Mouse (Mus musculus) forebrain, postnatal 0 days (tissue): ENCODE data around the gene Myrf. TPM values are rescaled to one million over a fixed set of nuclear protein-coding genes. Genes with fewer than 3 reads are reported as not detected.

Experiments used
- ATAC-seq: fragments of 200-750 bp; cut with Nextera tagmentation; 2 replicates; pipeline ENCODE4 v1.8.0; 2017; ENCODE audit warnings: mild to moderate bottlenecking, moderate library complexity
- DNase-seq: peaks from one replicate; pipeline ENCODE4 v3.0.0-alpha.2; 2015
- H3K27ac ChIP-seq: fragments of 300-500 bp; sonication (generic); 2 replicates; pipeline ENCODE4 v1.5.1; 2014; ENCODE audit warnings: low read depth, mild to moderate bottlenecking, antibody characterized with exemption, low read length, moderate library complexity, mixed read lengths
- H3K27me3 ChIP-seq: fragments of 300-500 bp; sonication (generic); 2 replicates; pipeline ENCODE4 v1.6.1; 2014; ENCODE audit warnings: mild to moderate bottlenecking, low read length, mixed read lengths; ENCODE audit not compliant: insufficient read depth
- H3K36me3 ChIP-seq: fragments of 300-500 bp; sonication (generic); 2 replicates; pipeline ENCODE4 v1.6.1; 2014; ENCODE audit warnings: mild to moderate bottlenecking, moderate library complexity; ENCODE audit not compliant: insufficient read depth
- H3K4me1 ChIP-seq: fragments of 300-500 bp; sonication (generic); 2 replicates; pipeline ENCODE4 v1.6.1; 2014; ENCODE audit warnings: antibody characterized with exemption; ENCODE audit not compliant: insufficient read depth
- H3K4me2 ChIP-seq: fragments of 300-500 bp; sonication (generic); 2 replicates; pipeline ENCODE4 v1.6.1; 2014; ENCODE audit warnings: low read depth, mild to moderate bottlenecking, moderate library complexity
- H3K4me3 ChIP-seq: fragments of 300-500 bp; sonication (generic); 2 replicates; pipeline ENCODE4 v1.5.1; 2014; ENCODE audit warnings: low read depth, low read length, mixed read lengths
- H3K9ac ChIP-seq: fragments of 300-500 bp; sonication (generic); 2 replicates; pipeline ENCODE4 v1.6.1; 2014; ENCODE audit warnings: mild to moderate bottlenecking
- H3K9me3 ChIP-seq: fragments of 300-500 bp; sonication (generic); 2 replicates; pipeline ENCODE4 v1.6.1; 2016; ENCODE audit warnings: low read length
- CTCF ChIP-seq: sonication (generic); IDR thresholded peaks from 2 replicates; pipeline ENCODE4 v1.5.1; 2016; ENCODE audit warnings: antibody characterized with exemption, control low read depth, low read depth
- WGBS: fragments of 180-500 bp; shearing (Covaris S2); extraction: QIAGEN DNeasy Blood & Tissue Kit; methylation state at CpG from one replicate; pipeline ENCODE4 v1.1.7; 2014; 5-methylcytosine and 5-hydroxymethylcytosine counted together
- microRNA-seq, 2 experiments: library from miRNA; unstranded; fragments of <30 nt; microRNA quantifications; one replicate each; pipeline ENCODE4; 2016
- polyA plus RNA-seq: library from polyadenylated mRNA; unstranded; fragments of >200 nt; fragmentation: Nextera tagmentation; extraction: Ambion mirVana; gene quantifications from 2 replicates; pipeline ENCODE4 v1.2.1, GENCODE M21; 2015
- total RNA-seq: library from RNA; depleted of rRNA; stranded (reverse); fragments of >200 nt; gene quantifications from 2 replicates; pipeline ENCODE4 v1.2.3, GENCODE M21; 2014; rRNA removed

Myrf gene
- total and polyA plus RNA-seq, 2 experiments from 2014 or later: 0.47 to 0.81 TPM

- Histone ChIP-seq H3K27ac (no peak overlapping the region), H3K9me3 (no peaks in the 10 kb centered on the region), H3K4me1 (no peaks in the 10 kb centered on the region), H3K4me3 (no peak overlapping the region), H3K36me3 (no peaks in the 10 kb centered on the region), H3K4me2 (no peak overlapping the region), H3K9ac (no peak overlapping the region), H3K27me3 (no peaks in the 10 kb centered on the region)
- ATAC-seq (no peak), DNase-seq (no peak)
- 93% methylated on average over 3 of the region's 3 CpGs for WGBS
- no peak for TF ChIP-seq CTCF
These were observed 76.7 kb downstream of the Myrf start for GRCm38 (mm10) chr19:10163896-10164295.

Small RNA genes lying within 50 kb of the gene (microRNA-seq; reads per million reads assigned to microRNA genes)
- 0.77 to 1.3 reads per million in 2 experiments for gene Mir6993

Other genes with a start within 250 kb of the Myrf start
- gene Best1, start 239.1 kb downstream of the Myrf start, total RNA-seq: 0.92 and 1.6 TPM in 2 replicates
- 1.6 and 3.6 TPM in 2 replicates for gene Best1, start 239.1 kb downstream of the Myrf start, polyA plus RNA-seq
- gene Rab3il1, start 239.1 kb downstream of the Myrf start, total RNA-seq: 14.4 and 19.9 TPM in 2 replicates
- 20.0 and 20.6 TPM in 2 replicates for gene Rab3il1, start 239.1 kb downstream of the Myrf start, polyA plus RNA-seq
- gene Fads3, start 199.2 kb downstream of the Myrf start, total RNA-seq: 45.5 and 45.6 TPM in 2 replicates
- gene Fads3, start 199.2 kb downstream of the Myrf start, polyA plus RNA-seq: 25.0 and 29.4 TPM in 2 replicates
- 218 and 248 TPM in 2 replicates for gene Fads2, start 139.0 kb downstream of the Myrf start, total RNA-seq
- 183 and 249 TPM in 2 replicates for gene Fads2, start 139.0 kb downstream of the Myrf start, polyA plus RNA-seq
- gene Fads1, start 57.9 kb downstream of the Myrf start, total RNA-seq: 142 and 176 TPM in 2 replicates
- 113 and 153 TPM in 2 replicates for gene Fads1, start 57.9 kb downstream of the Myrf start, polyA plus RNA-seq
- gene Tmem258, start 36.7 kb downstream of the Myrf start, total RNA-seq: 102 and 135 TPM in 2 replicates
- 310 and 398 TPM in 2 replicates for gene Tmem258, start 36.7 kb downstream of the Myrf start, polyA plus RNA-seq
- gene Fen1, start 36.6 kb downstream of the Myrf start, total RNA-seq: 23.4 and 24.6 TPM in 2 replicates
- gene Fen1, start 36.6 kb downstream of the Myrf start, polyA plus RNA-seq: 28.7 and 30.8 TPM in 2 replicates
- 17.4 and 21.8 TPM in 2 replicates for gene Dagla, start 64.1 kb upstream of the Myrf start, total RNA-seq
- 8.2 and 11.2 TPM in 2 replicates for gene Dagla, start 64.1 kb upstream of the Myrf start, polyA plus RNA-seq
- gene Syt7, start 148.3 kb upstream of the Myrf start, total RNA-seq: 91.6 and 110 TPM in 2 replicates
- 14.9 and 19.2 TPM in 2 replicates for gene Syt7, start 148.3 kb upstream of the Myrf start, polyA plus RNA-seq
- gene Lrrc10b, start 216.7 kb upstream of the Myrf start, total RNA-seq: 6.5 and 7.7 TPM in 2 replicates
- 1.1 and 2.5 TPM in 2 replicates for gene Lrrc10b, start 216.7 kb upstream of the Myrf start, polyA plus RNA-seq
- gene Ppp1r32, start 242.2 kb upstream of the Myrf start, total RNA-seq: 3.5 and 5.1 TPM in 2 replicates
- 4.4 and 6.0 TPM in 2 replicates for gene Ppp1r32, start 242.2 kb upstream of the Myrf start, polyA plus RNA-seq